Mouse (Mus musculus): Measurements from ENCODE around the gene Jpt1. TPM values are rescaled to one million over a fixed set of nuclear protein-coding genes. Genes with fewer than 3 reads are reported as not detected.
"Not testable (repeated sequence)": the region's sequence is repeated elsewhere in the genome, so short reads cannot be mapped to it uniquely, and the experiment has no call there.

Gene Jpt1
- polyA plus RNA-seq, 1 experiment from 2014 or later: 492 TPM

DNA sequence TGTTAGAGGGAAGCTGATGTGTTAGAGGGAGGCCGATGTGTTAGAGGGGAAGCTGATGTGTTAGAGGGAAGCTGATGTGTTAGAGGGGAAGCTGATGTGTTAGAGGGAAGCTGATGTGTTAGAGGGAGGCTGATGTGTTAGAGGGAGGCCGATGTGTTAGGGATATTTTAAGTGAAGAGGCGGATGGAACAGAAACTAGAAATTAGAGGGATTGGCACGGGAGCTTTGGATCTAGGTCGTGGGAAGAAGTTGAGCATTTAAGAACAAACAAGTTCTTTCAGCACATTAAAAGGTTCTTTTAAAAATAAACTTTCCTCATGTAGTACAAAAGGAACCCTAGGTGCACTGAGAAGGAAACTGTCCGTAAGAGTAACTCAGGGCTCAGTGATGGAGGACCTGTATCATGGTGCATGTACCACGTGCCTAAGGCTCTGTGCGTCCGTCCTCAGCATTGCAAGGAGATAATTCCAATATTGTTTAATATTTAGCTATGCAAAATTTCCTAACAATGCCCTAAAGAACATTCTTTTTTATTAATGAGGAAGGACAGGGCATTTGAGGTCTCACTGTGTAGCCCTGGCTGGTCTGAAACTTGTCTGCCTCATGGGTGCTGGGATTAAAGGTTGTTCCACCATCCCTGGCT lies 35.8 kb downstream of the Jpt1 start:
- Histone ChIP-seq H3K27ac (no peak overlapping the region), H3K27me3 (ENCODE audit: low read depth, poor library complexity, severe bottlenecking) (no peaks in the 10 kb centered on the region), H3K9me3 (replicated peaks) (no peaks in the 10 kb centered on the region), H3K36me3 (peaks cover 5% of the 10 kb centered on the region), H3K4me3 (no peak overlapping the region), H3K4me1 (peaks cover 35% of the 10 kb centered on the region)
- DNase-seq (ENCODE audit: low spot score): no peak
- WGBS: 88% methylated on average over 9 of the region's 9 CpGs

DNA sequence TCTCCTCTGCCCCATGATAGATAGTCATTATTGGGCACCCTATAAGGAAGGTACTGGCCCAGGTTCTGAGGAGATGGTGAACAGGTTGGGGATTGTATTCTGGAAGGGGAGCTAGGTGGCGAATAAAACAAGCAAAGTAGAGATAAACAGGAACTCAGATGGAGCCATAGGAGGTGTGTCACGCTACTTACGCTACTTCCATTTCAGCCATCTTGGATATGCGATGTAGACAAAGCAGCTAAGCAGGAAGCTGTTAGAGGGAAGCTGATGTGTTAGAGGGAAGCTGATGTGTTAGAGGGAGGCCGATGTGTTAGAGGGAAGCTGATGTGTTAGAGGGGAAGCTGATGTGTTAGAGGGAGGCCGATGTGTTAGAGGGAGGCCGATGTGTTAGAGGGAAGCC lies 36.8 kb downstream of the Jpt1 start:
- not testable (repeated sequence) for H3K9me3 ChIP-seq (replicated peaks); H3K27me3 ChIP-seq (ENCODE audit: low read depth, poor library complexity, severe bottlenecking); DNase-seq (ENCODE audit: low spot score); H3K27ac ChIP-seq; H3K36me3 ChIP-seq; H3K4me3 ChIP-seq
- 85% methylated on average over 7 of the region's 7 CpGs for WGBS
- H3K4me1 ChIP-seq: peaks cover 40% of the 10 kb centered on the region

DNA sequence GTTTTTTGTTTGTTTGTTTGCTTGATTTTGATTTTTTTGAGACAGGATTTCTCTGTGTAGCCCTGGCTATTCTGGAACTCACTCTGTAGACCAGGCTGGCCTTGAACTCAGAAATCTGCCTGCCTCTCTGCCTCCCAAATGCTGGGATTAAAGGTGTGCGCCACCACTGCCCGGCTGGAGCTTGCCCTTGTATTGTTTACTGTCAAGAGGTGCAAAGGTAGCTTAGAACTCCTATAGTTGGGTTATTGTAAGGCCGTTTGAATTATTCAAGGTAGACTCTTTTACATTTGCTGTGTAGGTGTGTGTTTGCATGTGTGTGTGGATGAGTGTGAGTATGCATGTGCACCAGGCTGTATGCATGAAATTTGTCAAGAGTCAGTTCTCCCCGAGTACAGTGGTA lies 37.6 kb downstream of the Jpt1 start:
- Histone ChIP-seq H3K4me3 (peak overlapping the region; percentile 85; the same call in 1 of the 2 replicates), H3K4me1 (peaks cover 42% of the 10 kb centered on the region)
- H3K9me3 ChIP-seq (replicated peaks); H3K27me3 ChIP-seq (ENCODE audit: low read depth, poor library complexity, severe bottlenecking); DNase-seq (ENCODE audit: low spot score); H3K36me3 ChIP-seq; H3K27ac ChIP-seq: not testable (repeated sequence)
- 88% methylated on average over 4 of the region's 4 CpGs for WGBS

DNA sequence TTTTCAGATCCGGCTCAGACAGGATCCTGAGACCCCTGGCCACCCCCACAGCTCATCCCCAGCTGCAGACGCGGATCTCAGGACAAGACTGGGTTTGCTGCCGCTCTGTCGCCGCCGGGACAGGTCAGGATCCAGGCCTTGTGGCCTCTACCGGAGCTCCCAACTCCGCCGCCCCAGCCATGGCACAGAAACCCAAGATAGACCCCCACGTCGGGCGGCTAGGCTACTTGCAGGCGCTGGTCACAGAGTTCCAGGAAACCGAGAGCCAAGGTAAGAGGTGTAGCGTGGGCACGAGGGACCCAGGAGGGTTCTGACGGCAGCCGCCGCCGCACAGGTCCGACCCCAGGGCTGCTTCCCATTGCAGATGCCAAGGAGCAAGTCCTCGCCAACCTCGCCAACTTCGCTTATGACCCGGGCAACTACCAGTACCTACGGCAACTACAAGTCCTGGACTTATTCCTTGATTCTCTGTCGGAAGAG lies 38.4 kb downstream of the Jpt1 start:
- H3K4me3 ChIP-seq: peak overlapping the region; percentile 85
- H3K36me3 ChIP-seq: peaks cover 5% of the 10 kb centered on the region
- no peaks in the 10 kb centered on the region for H3K27me3 ChIP-seq (ENCODE audit: low read depth, poor library complexity, severe bottlenecking)
- peak overlapping the region; percentile 85 for H3K27ac ChIP-seq
- 5% methylated on average over 28 of the region's 28 CpGs for WGBS
- peaks cover 42% of the 10 kb centered on the region for H3K4me1 ChIP-seq
- no peak for DNase-seq (ENCODE audit: low spot score)
- no peaks in the 10 kb centered on the region for H3K9me3 ChIP-seq (replicated peaks)

DNA sequence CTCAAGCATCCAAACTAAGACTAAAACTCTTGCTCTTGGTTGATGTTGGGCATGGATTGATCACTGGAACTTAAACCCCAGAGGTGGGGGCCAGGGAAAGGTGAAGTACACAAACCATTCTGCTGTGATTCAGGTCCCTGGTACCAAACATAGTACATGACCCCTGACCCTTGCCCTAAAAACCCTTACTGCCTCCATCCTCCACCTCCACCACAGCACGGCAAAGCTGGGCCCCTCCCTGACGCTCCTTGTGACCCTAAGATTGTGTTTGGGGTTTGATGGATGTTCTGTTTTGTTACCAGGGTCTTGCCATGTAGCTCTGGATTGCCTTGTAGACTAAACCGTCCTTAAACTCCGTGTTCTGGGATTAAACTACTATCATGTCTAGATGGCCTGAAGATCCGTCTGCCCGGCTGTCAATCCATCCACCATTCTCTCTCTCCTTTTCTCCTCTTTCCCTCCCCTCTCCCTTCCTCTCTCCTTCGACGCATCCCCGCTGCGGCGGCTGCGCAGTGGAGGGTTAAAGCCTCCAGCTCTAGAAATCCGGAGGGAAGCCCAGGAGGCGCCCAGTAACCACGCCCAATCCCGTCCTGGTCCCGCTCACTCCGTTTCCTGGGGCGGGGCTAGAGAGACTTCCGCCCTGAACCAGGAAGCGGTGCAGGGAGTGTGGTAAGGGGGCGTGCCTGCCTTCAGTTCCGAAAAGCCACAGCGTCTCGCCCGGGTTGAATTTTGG lies 39.0 kb downstream of the Jpt1 start, which contains the start of gene Armc7:
Armc7 (plus strand) TSS at position 643 of the 733 bp plus-strand sequence.
- DNase-seq (ENCODE audit: low spot score): peak; percentile 94
- peak within 1 kb of the TSS; percentile 85 for H3K27ac ChIP-seq
- WGBS: under 1% methylated on average over 26 of the region's 26 CpGs
- peak within 1 kb of the TSS; percentile 85 for H3K4me3 ChIP-seq
- peaks cover 42% of the 10 kb centered on the region for H3K4me1 ChIP-seq
- H3K9me3 ChIP-seq (replicated peaks): no peaks in the 10 kb centered on the region
- H3K27me3 ChIP-seq (ENCODE audit: low read depth, poor library complexity, severe bottlenecking): no peaks in the 10 kb centered on the region
- H3K36me3 ChIP-seq: peaks cover 5% of the 10 kb centered on the region

DNA sequence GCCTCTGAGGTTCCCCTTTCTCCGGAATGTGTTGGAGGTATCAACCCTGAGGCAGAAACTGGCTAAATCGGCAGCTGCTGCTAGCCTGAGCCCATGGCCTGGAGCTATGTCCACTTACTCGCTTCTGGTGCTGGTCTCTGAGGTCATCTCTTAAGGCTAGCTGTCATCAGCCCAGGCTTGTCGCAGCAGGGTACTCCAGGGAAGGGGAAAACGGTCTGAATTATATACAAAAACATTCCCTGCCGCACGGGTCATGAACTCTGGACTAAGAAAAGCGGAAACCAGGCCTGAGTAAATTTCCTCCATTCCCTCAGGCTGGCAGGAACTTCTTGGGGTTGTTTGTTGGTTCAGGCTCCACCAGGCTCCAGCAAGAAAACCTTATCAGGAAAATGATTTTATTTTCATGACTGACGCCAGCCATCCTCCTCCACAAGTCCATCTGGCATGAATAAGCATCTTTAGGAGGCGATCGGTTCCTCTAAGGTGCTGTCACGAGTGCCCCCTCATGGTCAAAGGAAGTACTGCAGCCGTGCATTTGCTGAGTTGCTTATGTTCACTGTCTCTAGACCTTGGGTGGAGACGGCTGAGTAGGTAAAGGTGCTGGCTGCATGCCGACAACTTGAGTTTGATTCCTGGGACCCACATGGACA lies 40.4 kb downstream of the Jpt1 start:
- no peaks in the 10 kb centered on the region for H3K36me3 ChIP-seq
- peak; percentile 95 for DNase-seq (ENCODE audit: low spot score)
- H3K27ac ChIP-seq: peak overlapping the region; percentile 80
- H3K4me3 ChIP-seq: peak overlapping the region; percentile 37
- H3K4me1 ChIP-seq: peaks cover 42% of the 10 kb centered on the region
- no peaks in the 10 kb centered on the region for H3K27me3 ChIP-seq (ENCODE audit: low read depth, poor library complexity, severe bottlenecking)
- 12% methylated on average over 15 of the region's 15 CpGs for WGBS
- H3K9me3 ChIP-seq (replicated peaks): no peaks in the 10 kb centered on the region

DNA sequence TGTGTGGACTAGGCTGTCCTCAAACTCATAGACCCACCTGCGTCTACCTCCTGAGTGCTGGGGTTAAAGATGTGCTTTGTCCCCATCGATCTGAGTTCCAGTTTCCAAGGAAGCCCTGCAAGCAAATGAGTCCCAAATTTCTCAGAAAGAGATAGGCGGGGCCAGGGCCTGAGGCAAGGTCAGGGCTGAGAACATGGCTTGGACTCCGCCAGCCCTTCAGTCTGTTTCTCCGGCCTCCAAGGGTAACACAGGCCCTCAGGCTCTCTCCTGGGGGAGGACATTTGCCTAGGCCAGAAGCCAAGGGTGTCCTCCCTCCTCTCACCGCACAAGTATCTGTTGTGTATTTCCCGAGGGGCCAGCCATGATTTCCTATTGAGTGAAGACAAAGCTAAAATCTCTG lies 42.0 kb downstream of the Jpt1 start:
- no peaks in the 10 kb centered on the region for H3K9me3 ChIP-seq (replicated peaks)
- 0 out of 2 replicates have a peak overlapping the region, but pooled peaks have one; percentile 6 for H3K27ac ChIP-seq
- WGBS: 90% methylated on average over 7 of the region's 7 CpGs
- H3K4me1 ChIP-seq: peaks cover 50% of the 10 kb centered on the region
- H3K27me3 ChIP-seq (ENCODE audit: low read depth, poor library complexity, severe bottlenecking): no peaks in the 10 kb centered on the region
- H3K4me3 ChIP-seq: no peak overlapping the region
- no peak for DNase-seq (ENCODE audit: low spot score)
- no peaks in the 10 kb centered on the region for H3K36me3 ChIP-seq

DNA sequence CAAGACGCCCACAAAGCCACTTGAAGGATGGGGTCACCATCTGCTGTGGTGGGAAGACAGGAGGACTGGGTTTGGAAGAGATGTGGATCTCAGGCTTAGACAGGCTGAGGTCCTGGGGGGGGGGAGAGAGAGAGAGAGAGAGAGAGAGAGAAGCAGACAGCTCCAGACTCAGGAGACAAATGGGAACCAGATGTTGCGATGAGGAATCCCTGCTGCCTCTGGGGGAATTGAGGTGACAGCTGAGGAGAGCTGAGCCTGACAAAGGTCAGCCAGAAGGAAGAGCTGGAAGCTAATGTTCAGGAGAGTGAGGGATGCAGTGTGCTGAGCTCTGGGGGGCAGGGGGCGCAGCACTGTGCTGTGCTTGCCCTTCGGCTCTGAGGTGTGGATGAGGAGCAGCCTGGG lies 47.0 kb downstream of the Jpt1 start:
- H3K4me1 ChIP-seq: peaks cover 13% of the 10 kb centered on the region
- H3K27me3 ChIP-seq (ENCODE audit: low read depth, poor library complexity, severe bottlenecking): peaks cover 15% of the 10 kb centered on the region
- no peaks in the 10 kb centered on the region for H3K9me3 ChIP-seq (replicated peaks)
- no peaks in the 10 kb centered on the region for H3K36me3 ChIP-seq
- H3K4me3 ChIP-seq: peak overlapping the region; percentile 15; the same call in 1 of the 2 replicates
- WGBS: 10% methylated on average over 4 of the region's 4 CpGs
- DNase-seq (ENCODE audit: low spot score): peak; percentile 69
- H3K27ac ChIP-seq: peak overlapping the region; percentile 61

DNA sequence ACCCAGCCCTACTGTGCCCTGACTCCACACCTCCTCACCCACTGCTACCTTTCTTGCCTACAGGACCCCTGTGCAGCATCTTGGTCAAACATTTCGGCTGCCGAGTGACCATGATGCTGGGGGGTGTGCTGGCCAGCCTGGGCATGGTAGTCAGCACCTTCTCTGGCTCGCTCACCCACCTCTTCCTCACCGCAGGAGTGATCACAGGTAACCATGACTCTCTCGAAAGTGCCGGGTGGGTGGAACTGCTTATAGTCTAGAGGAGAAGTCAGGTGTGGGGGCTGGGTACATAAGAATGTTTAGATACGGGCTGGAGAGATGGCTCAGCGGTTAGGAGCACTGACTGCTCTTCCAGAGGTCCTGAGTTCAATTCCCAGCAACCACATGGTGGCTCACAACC lies 49.3 kb downstream of the Jpt1 start:
- Histone ChIP-seq H3K36me3 (no peaks in the 10 kb centered on the region), H3K4me1 (peaks cover 19% of the 10 kb centered on the region), H3K9me3 (replicated peaks) (no peaks in the 10 kb centered on the region), H3K4me3 (no peak overlapping the region), H3K27me3 (ENCODE audit: low read depth, poor library complexity, severe bottlenecking) (peaks cover 20% of the 10 kb centered on the region), H3K27ac (no peak overlapping the region)
- 87% methylated on average over 8 of the region's 8 CpGs for WGBS
- DNase-seq (ENCODE audit: low spot score): no peak

DNA sequence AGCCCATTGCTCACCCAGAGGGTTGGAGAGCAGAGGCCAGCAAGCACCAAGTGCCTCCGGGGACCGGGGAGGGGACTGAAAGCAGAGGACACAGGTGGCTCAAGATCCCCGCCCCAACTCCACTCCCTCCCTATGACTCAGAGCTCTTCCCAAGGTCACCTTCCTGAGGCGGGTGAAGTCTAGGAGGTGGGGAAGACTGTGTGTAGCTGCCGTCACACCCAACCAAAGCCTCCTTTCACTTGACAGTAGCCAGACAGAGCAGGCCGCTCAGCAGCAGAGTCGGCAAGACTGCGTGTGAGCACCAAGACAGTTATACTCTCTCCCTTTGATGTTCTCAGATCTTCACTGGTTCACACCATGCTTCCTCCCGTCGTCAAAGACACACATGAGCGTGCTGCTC lies 50.8 kb downstream of the Jpt1 start:
- peaks cover 20% of the 10 kb centered on the region for H3K27me3 ChIP-seq (ENCODE audit: low read depth, poor library complexity, severe bottlenecking)
- no peak overlapping the region for H3K4me3 ChIP-seq
- H3K4me1 ChIP-seq: peaks cover 19% of the 10 kb centered on the region
- no peak overlapping the region for H3K27ac ChIP-seq
- no peak for DNase-seq (ENCODE audit: low spot score)
- H3K9me3 ChIP-seq (replicated peaks): no peaks in the 10 kb centered on the region
- 65% methylated on average over 11 of the region's 11 CpGs for WGBS
- H3K36me3 ChIP-seq: no peaks in the 10 kb centered on the region

DNA sequence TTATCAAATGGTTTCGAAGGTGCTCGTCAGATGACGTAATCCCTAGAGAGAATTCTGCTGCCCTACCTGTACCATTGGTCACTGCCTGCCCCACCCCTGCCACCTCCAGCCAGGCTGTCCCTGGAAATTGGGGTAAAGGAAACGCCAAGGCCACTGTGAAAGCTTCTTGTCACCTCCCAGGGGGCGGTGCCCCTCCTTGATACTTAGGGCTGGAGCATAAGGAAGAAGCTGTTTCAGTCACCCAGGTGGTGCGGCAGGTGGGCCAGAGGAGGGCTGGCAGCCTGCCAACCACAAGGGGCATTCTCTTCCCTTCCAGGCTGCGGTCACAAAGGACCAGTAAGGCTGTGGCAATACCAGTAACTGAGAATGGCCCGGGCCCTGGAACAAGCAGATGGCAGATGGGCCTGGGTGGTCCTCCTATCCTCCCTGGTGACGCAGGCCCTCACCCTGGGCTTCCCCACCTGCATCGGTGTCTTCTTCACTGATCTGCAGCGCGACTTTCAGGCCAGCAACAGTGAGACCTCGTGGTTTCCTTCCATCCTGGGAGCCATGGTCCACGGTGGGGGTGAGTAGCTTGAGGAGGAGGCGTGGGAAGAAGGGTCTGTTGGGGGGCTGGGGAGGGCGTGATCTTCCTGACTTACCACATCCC lies 51.8 kb downstream of the Jpt1 start, which contains the start of gene Slc16a5:
Slc16a5 (plus strand) TSS at position 232 of the 649 bp plus-strand sequence.
- peaks cover 21% of the 10 kb centered on the region for H3K4me1 ChIP-seq
- no peak for DNase-seq (ENCODE audit: low spot score)
- no peak within 1 kb of the TSS for H3K4me3 ChIP-seq
- H3K27ac ChIP-seq: no peak within 1 kb of the TSS
- no peaks in the 10 kb centered on the region for H3K36me3 ChIP-seq
- H3K9me3 ChIP-seq (replicated peaks): no peaks in the 10 kb centered on the region
- 78% methylated on average over 16 of the region's 16 CpGs for WGBS
- peaks cover 20% of the 10 kb centered on the region for H3K27me3 ChIP-seq (ENCODE audit: low read depth, poor library complexity, severe bottlenecking)

DNA sequence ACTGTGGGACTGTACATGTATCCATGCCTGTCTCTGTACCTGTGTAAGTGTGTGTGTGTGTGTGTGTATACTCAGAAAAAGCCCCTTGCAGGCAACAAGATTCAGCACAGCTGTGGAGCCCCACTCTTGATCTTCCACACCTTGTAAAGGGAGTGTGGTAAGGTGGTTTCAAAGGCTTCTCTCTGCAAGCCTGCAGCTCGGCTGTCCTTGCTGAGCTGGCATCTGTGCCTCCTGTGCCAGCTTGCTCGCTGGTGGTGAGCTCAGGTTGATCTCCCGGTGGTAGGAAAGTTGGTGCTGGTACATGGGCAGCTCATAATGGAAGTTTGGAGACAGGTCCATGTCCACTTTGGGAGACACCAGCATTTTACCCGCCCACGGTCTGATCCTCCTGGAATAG lies 52.3 kb downstream of the Jpt1 start:
- DNase-seq (ENCODE audit: low spot score): no peak
- peaks cover 20% of the 10 kb centered on the region for H3K27me3 ChIP-seq (ENCODE audit: low read depth, poor library complexity, severe bottlenecking)
- H3K4me1 ChIP-seq: peaks cover 19% of the 10 kb centered on the region
- 78% methylated on average over 5 of the region's 5 CpGs for WGBS
- no peaks in the 10 kb centered on the region for H3K36me3 ChIP-seq
- H3K4me3 ChIP-seq: no peak overlapping the region
- no peak overlapping the region for H3K27ac ChIP-seq
- H3K9me3 ChIP-seq (replicated peaks): no peaks in the 10 kb centered on the region

Measured in limb, embryonic 10.5 days (tissue).